In the genomic region with DNA sequence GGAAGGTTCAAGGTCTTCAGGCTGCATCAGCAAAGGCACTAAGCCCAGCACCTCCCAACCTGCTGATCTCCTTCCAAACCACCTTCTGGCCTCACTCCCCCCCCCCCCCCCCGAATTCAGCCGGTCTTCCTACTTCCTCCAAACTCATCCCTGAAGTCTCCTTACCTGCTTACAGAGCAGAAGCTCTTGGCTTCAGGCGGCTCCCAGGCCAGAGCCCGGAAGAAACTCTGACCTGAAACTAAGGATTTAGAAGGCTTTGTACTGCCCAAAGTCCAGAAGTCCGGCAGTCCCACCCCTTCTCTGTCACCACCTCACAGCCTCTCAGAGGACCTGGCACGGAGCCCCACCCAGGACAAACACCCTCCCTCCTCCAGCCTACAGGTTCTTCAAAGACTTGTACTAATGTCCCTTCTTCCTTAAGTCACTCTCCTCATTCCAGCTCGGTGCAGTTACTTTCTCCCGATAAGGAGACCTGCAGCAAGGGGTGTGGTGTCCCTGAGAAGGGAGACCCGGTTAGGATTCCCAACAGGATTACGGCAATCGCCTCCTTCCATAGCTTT, we compare ENCODE assay signal across 8 mouse cellular contexts. TPM values are rescaled to one million over a fixed set of nuclear protein-coding genes. Genes with fewer than 3 reads are reported as not detected.
A peak's percentile ranks its signal among the peaks of the same experiment; 100 is the strongest.
DNase-seq lines count a peak whose midpoint lies in the region; ATAC-seq and TF ChIP-seq lines count a peak whose summit lies in the region.

No protein-coding gene starts in this region.

- TF ChIP-seq POLR2A in liver, adult 2 months (IDR thresholded peaks at IDR 0.05; ENCODE audit: extremely low read depth, insufficient read depth, low read length): 0 out of 2 replicates have a peak, but pooled peaks have one; percentile 47
- no peak for TF ChIP-seq POLR2A in myocyte (IDR thresholded peaks at IDR 0.05; ENCODE audit: insufficient read length, low read depth)

- peaks cover 59% of the 10 kb centered on the region for H3K4me1 ChIP-seq in E14TG2a.4 (replicated peaks; ENCODE audit: low read depth, low read length)
- peaks cover 29% of the 10 kb centered on the region for H3K4me1 ChIP-seq in embryonic facial prominence, embryonic 15.5 days
- peaks cover 25% of the 10 kb centered on the region for H3K4me1 ChIP-seq in hindbrain, embryonic 14.5 days (replicated peaks; ENCODE audit: control insufficient read depth, insufficient read depth, low read length)
- peaks cover 8% of the 10 kb centered on the region for H3K4me1 ChIP-seq in liver, adult 2 months (ENCODE audit: control insufficient read depth, insufficient read depth, low read length)

- peak overlapping the region; percentile 90 for H3K4me2 ChIP-seq in embryonic facial prominence, embryonic 15.5 days (replicated peaks)
- H3K4me2 ChIP-seq in hindbrain, embryonic 14.5 days (replicated peaks): peak overlapping the region; percentile 67
- H3K4me2 ChIP-seq in myocyte (ENCODE audit: low read depth): peak overlapping the region; percentile 98

- peaks cover 5% of the 10 kb centered on the region; the same call in 1 of the 2 replicates for H3K79me2 ChIP-seq in liver, adult 2 months (ENCODE audit: control insufficient read depth, insufficient read depth, low read length)
- peaks cover 12% of the 10 kb centered on the region for H3K79me2 ChIP-seq in myocyte (ENCODE audit: control insufficient read depth, insufficient read depth)

- 8% methylated on average over 11 of the region's 11 CpGs for WGBS in embryonic facial prominence, embryonic 15.5 days
- WGBS in hindbrain, embryonic 14.5 days: 13% methylated on average over 11 of the region's 11 CpGs
- 1% methylated on average over 11 of the region's 11 CpGs for WGBS in liver, adult 2 months

- H3K4me3 ChIP-seq in E14TG2a.4 (replicated peaks; ENCODE audit: low read length): peak overlapping the region; percentile 98
- peak overlapping the region; percentile 97 for H3K4me3 ChIP-seq in embryonic facial prominence, embryonic 15.5 days (replicated peaks)
- peak overlapping the region; percentile 59 for H3K4me3 ChIP-seq in hindbrain, embryonic 14.5 days (replicated peaks; ENCODE audit: low read length)
- H3K4me3 ChIP-seq in liver, adult 2 months (ENCODE audit: insufficient read depth, low read depth, low read length): peak overlapping the region; percentile 95
- H3K4me3 ChIP-seq in myocyte: peak overlapping the region; percentile 78

- H3K9me3 ChIP-seq in E14TG2a.4 (ENCODE audit: low read length): no peaks in the 10 kb centered on the region
- H3K9me3 ChIP-seq in embryonic facial prominence, embryonic 15.5 days (replicated peaks): no peaks in the 10 kb centered on the region
- no peaks in the 10 kb centered on the region for H3K9me3 ChIP-seq in hindbrain, embryonic 14.5 days (ENCODE audit: control insufficient read depth, low read length)

- peaks cover 44% of the 10 kb centered on the region for H3K36me3 ChIP-seq in E14TG2a.4 (ENCODE audit: insufficient read depth, low read length)
- peaks cover 36% of the 10 kb centered on the region for H3K36me3 ChIP-seq in embryonic facial prominence, embryonic 15.5 days
- peaks cover 34% of the 10 kb centered on the region for H3K36me3 ChIP-seq in hindbrain, embryonic 14.5 days (replicated peaks; ENCODE audit: control insufficient read depth, insufficient read depth)
- H3K36me3 ChIP-seq in liver, adult 2 months (ENCODE audit: control insufficient read depth, insufficient read depth, low read length): peaks cover 22% of the 10 kb centered on the region; the same call in 1 of the 2 replicates
- peaks cover 9% of the 10 kb centered on the region for H3K36me3 ChIP-seq in myocyte (ENCODE audit: control insufficient read depth, insufficient read depth)

- no peak for TF ChIP-seq CTCF in E14TG2a.4 (conservative IDR thresholded peaks at IDR 0.05; ENCODE audit: low read length)
- TF ChIP-seq CTCF in liver, adult 2 months (IDR thresholded peaks at IDR 0.05; ENCODE audit: low read depth, low read length): no peak

- H3K9ac ChIP-seq in embryonic facial prominence, embryonic 15.5 days: peak overlapping the region; percentile 72
- peak overlapping the region; percentile 67 for H3K9ac ChIP-seq in hindbrain, embryonic 14.5 days
- peak overlapping the region; percentile 92 for H3K9ac ChIP-seq in liver, adult 2 months (ENCODE audit: low read depth, low read length)

- DNase-seq in adipocyte (ENCODE audit: low spot score): peak; percentile 71
- DNase-seq in hindbrain, embryonic 14.5 days (ENCODE audit: low spot score): no peak
- DNase-seq in liver, adult 2 months (ENCODE audit: extremely low read depth, low read depth, low spot score): peak; percentile 89
- DNase-seq in frontal cortex, postnatal 25 days (ENCODE audit: low spot score in 2 of 2): no peak

- peak overlapping the region; percentile 63 for H3K27ac ChIP-seq in embryonic facial prominence, embryonic 15.5 days (replicated peaks)
- H3K27ac ChIP-seq in hindbrain, embryonic 14.5 days: no peak overlapping the region
- peak overlapping the region; percentile 99 for H3K27ac ChIP-seq in liver, adult 2 months (replicated peaks; ENCODE audit: insufficient read depth, low read depth, low read length)

- H3ac ChIP-seq in myocyte (ENCODE audit: control insufficient read depth, insufficient read length): peak overlapping the region; percentile 20

- no peaks in the 10 kb centered on the region for H3K27me3 ChIP-seq in E14TG2a.4 (ENCODE audit: insufficient read depth, low read length)
- H3K27me3 ChIP-seq in embryonic facial prominence, embryonic 15.5 days: no peaks in the 10 kb centered on the region
- no peaks in the 10 kb centered on the region for H3K27me3 ChIP-seq in hindbrain, embryonic 14.5 days (ENCODE audit: control insufficient read depth, insufficient read depth, low read length)
- H3K27me3 ChIP-seq in liver, adult 2 months (ENCODE audit: control insufficient read depth, insufficient read depth, low read length): no peaks in the 10 kb centered on the region
- H3K27me3 ChIP-seq in myocyte (ENCODE audit: control insufficient read depth, insufficient read depth, insufficient read length): no peaks in the 10 kb centered on the region

- no peak for ATAC-seq in embryonic facial prominence, embryonic 15.5 days (ENCODE audit: insufficient number of reproducible peaks, low FRiP score, low TSS enrichment, low read depth)
- ATAC-seq in hindbrain, embryonic 14.5 days (ENCODE audit: low FRiP score): no peak
- ATAC-seq in inflammation-experienced regulatory T-cells, adult 6 months: no peak

TF ChIP-seq in myocyte, 11 proteins besides CTCF, POLR2A, EP300 and RAD21 (continues in another document):
- no peak for TF ChIP-seq POLR2AphosphoS2 (IDR thresholded peaks at IDR 0.05; ENCODE audit: insufficient read length, low read depth)
- no peak for TF ChIP-seq MYOG (IDR thresholded peaks at IDR 0.05; ENCODE audit: control insufficient read depth in 1 of 3, insufficient read depth in 1 of 3, insufficient read length in 2 of 3, low read depth in 2 of 3)
- no peak for TF ChIP-seq SRF (IDR thresholded peaks at IDR 0.05; ENCODE audit: control insufficient read depth, insufficient read length, low read depth)
- TF ChIP-seq E2F4 (IDR thresholded peaks at IDR 0.05; ENCODE audit: insufficient read depth): no peak
- no peak for TF ChIP-seq REST (IDR thresholded peaks at IDR 0.05; ENCODE audit: insufficient read depth, insufficient read length)
- TF ChIP-seq TCF3 (IDR thresholded peaks at IDR 0.05; ENCODE audit: insufficient read length, low read depth): no peak
- TF ChIP-seq MYOD1 (IDR thresholded peaks at IDR 0.05; ENCODE audit: control insufficient read depth in 1 of 3, insufficient read length in 2 of 3, low read depth in 2 of 3): no peak

RNA-seq across cellular contexts. Expression of gene Klc4, which starts 0.8 kb away (rescaled TPM):
- 23.4 and 24.5 TPM in 2 replicates for polyA plus RNA-seq in embryonic facial prominence, embryonic 15.5 days (2015; fragmentation: Nextera tagmentation; extraction: Ambion mirVana)
- 26.2 and 30.5 TPM in 2 replicates for polyA plus RNA-seq in hindbrain, embryonic 14.5 days (2014; fragmentation: Nextera tagmentation; extraction: Ambion mirVana)
- 48.1 and 49.0 TPM in 2 replicates for total RNA-seq in liver, adult 2 months (2014; rRNA removed)
- polyA plus RNA-seq in liver, adult 2 months (2012; rRNA removed): 46.6 and 55.5 TPM in 2 replicates
- polyA plus RNA-seq in myocyte (2012; fragmentation: generic; extraction: Trizol): 19.2 TPM
- polyA plus RNA-seq in inflammation-experienced regulatory T-cells, adult 6 months (2017; shearing (Covaris generic)): 10 to 100 TPM in 1 of 3 experiments, 1 to 10 TPM in 2; 7.6 to 10.1 (median 9.1) TPM

RNA-seq across cellular contexts. Expression of gene Mrpl2, which starts 1.0 kb away (rescaled TPM):
- polyA plus RNA-seq in embryonic facial prominence, embryonic 15.5 days (2015; fragmentation: Nextera tagmentation; extraction: Ambion mirVana): 92.9 and 95.8 TPM in 2 replicates
- 66.5 and 71.2 TPM in 2 replicates for polyA plus RNA-seq in hindbrain, embryonic 14.5 days (2014; fragmentation: Nextera tagmentation; extraction: Ambion mirVana)
- total RNA-seq in liver, adult 2 months (2014; rRNA removed): 58.5 and 71.1 TPM in 2 replicates
- polyA plus RNA-seq in liver, adult 2 months (2012; rRNA removed): 95.1 and 97.3 TPM in 2 replicates
- 248 TPM for polyA plus RNA-seq in myocyte (2012; fragmentation: generic; extraction: Trizol)
- polyA plus RNA-seq in inflammation-experienced regulatory T-cells, adult 6 months (2017; shearing (Covaris generic)): 10 to 100 TPM; 59.1 to 81.9 (median 60.2) TPM

RNA-seq across cellular contexts. Expression of gene Cul7, which starts 5.1 kb away (rescaled TPM):
- polyA plus RNA-seq in embryonic facial prominence, embryonic 15.5 days (2015; fragmentation: Nextera tagmentation; extraction: Ambion mirVana): 64.0 and 64.1 TPM in 2 replicates
- polyA plus RNA-seq in hindbrain, embryonic 14.5 days (2014; fragmentation: Nextera tagmentation; extraction: Ambion mirVana): 29.7 and 30.2 TPM in 2 replicates
- 5.0 and 5.4 TPM in 2 replicates for total RNA-seq in liver, adult 2 months (2014; rRNA removed)
- polyA plus RNA-seq in liver, adult 2 months (2012; rRNA removed): 5.6 and 7.1 TPM in 2 replicates
- polyA plus RNA-seq in myocyte (2012; fragmentation: generic; extraction: Trizol): 44.4 TPM
- polyA plus RNA-seq in inflammation-experienced regulatory T-cells, adult 6 months (2017; shearing (Covaris generic)): 1 to 10 TPM; 1.7 to 4.1 (median 2.5) TPM

RNA-seq across cellular contexts. Expression of gene Ptk7, which starts 15.7 kb away (rescaled TPM):
- 156 and 161 TPM in 2 replicates for polyA plus RNA-seq in embryonic facial prominence, embryonic 15.5 days (2015; fragmentation: Nextera tagmentation; extraction: Ambion mirVana)
- polyA plus RNA-seq in hindbrain, embryonic 14.5 days (2014; fragmentation: Nextera tagmentation; extraction: Ambion mirVana): 19.2 and 20.6 TPM in 2 replicates
- total RNA-seq in liver, adult 2 months (2014; rRNA removed): 0.65 and 0.87 TPM in 2 replicates
- 0.40 and 0.66 TPM in 2 replicates for polyA plus RNA-seq in liver, adult 2 months (2012; rRNA removed)
- polyA plus RNA-seq in myocyte (2012; fragmentation: generic; extraction: Trizol): 15.6 TPM
- not detected for polyA plus RNA-seq in inflammation-experienced regulatory T-cells, adult 6 months (2017; shearing (Covaris generic))

RNA-seq across cellular contexts. Expression of gene Rrp36, which starts 29.2 kb away (rescaled TPM):
- 61.9 and 64.9 TPM in 2 replicates for polyA plus RNA-seq in embryonic facial prominence, embryonic 15.5 days (2015; fragmentation: Nextera tagmentation; extraction: Ambion mirVana)
- polyA plus RNA-seq in hindbrain, embryonic 14.5 days (2014; fragmentation: Nextera tagmentation; extraction: Ambion mirVana): 41.6 and 44.7 TPM in 2 replicates
- total RNA-seq in liver, adult 2 months (2014; rRNA removed): 20.3 TPM in 2 replicates
- polyA plus RNA-seq in liver, adult 2 months (2012; rRNA removed): 31.6 and 33.5 TPM in 2 replicates
- polyA plus RNA-seq in myocyte (2012; fragmentation: generic; extraction: Trizol): 45.8 TPM
- 10 to 100 TPM; 47.3 to 50.7 (median 47.7) TPM for polyA plus RNA-seq in inflammation-experienced regulatory T-cells, adult 6 months (2017; shearing (Covaris generic))

Comparison
In these comparisons a context has a peak if more than half of its experiments do, and no peak if none do; other contexts are left out.
1. DNase-seq: peak in adipocyte (single experiment) and liver, adult 2 months (single experiment); none in hindbrain, embryonic 14.5 days (single experiment) and frontal cortex, postnatal 25 days (0 of 2).
2. Peak in every context shown above with its lines, with median percentiles within 50 percentile points of each other: H3K4me3 ChIP-seq, H3K4me2 ChIP-seq and H3K9ac ChIP-seq.